Mouse (Mus musculus) intestine, postnatal 0 days (tissue): ENCODE results near the gene Vwce. TPM values are rescaled to one million over a fixed set of nuclear protein-coding genes. Genes with fewer than 3 reads are reported as not detected.

Experiments
- ATAC-seq: fragments of 200-750 bp; cut with Nextera tagmentation; 2 replicates; pipeline ENCODE4 v1.8.0; 2017; ENCODE audit warnings: mild to moderate bottlenecking, moderate TSS enrichment, moderate library complexity
- H3K27ac ChIP-seq: fragments of 300-500 bp; sonication (generic); 2 replicates; pipeline ENCODE4 v1.5.1; 2014; ENCODE audit warnings: mild to moderate bottlenecking, low read depth, low read length, moderate library complexity
- H3K27me3 ChIP-seq: fragments of 300-500 bp; sonication (generic); replicated peaks from 2 replicates; pipeline ENCODE4 v1.6.1; 2014; ENCODE audit warnings: low read length, mixed read lengths; ENCODE audit not compliant: control insufficient read depth, insufficient read depth
- H3K36me3 ChIP-seq: fragments of 300-500 bp; sonication (generic); 2 replicates; pipeline ENCODE4 v1.6.1; 2014; ENCODE audit warnings: mild to moderate bottlenecking, moderate library complexity; ENCODE audit not compliant: control insufficient read depth, insufficient read depth
- H3K4me1 ChIP-seq: fragments of 300-500 bp; sonication (generic); replicated peaks from 2 replicates; pipeline ENCODE4 v1.6.1; 2014; ENCODE audit warnings: antibody characterized with exemption, low read length, mixed read lengths; ENCODE audit not compliant: control insufficient read depth, insufficient read depth
- H3K4me2 ChIP-seq: fragments of 300-500 bp; sonication (generic); replicated peaks from 2 replicates; pipeline ENCODE4 v1.6.1; 2014; ENCODE audit warnings: low read depth, mild to moderate bottlenecking, moderate library complexity
- H3K4me3 ChIP-seq: fragments of 300-500 bp; sonication (generic); 2 replicates; pipeline ENCODE4 v1.5.1; 2014; ENCODE audit warnings: low read depth, low read length
- H3K9ac ChIP-seq: fragments of 300-500 bp; sonication (generic); 2 replicates; pipeline ENCODE4 v1.6.1; 2014; ENCODE audit warnings: mild to moderate bottlenecking, low read depth, low read length
- H3K9me3 ChIP-seq: fragments of 300-500 bp; sonication (generic); 2 replicates; pipeline ENCODE4 v1.6.1; 2016; ENCODE audit warnings: mixed run types; ENCODE audit not compliant: control insufficient read depth
- CTCF ChIP-seq: sonication (generic); IDR thresholded peaks from 2 replicates; pipeline ENCODE4 v1.5.1; 2016; ENCODE audit warnings: low read depth, mild to moderate bottlenecking, control low read depth, antibody characterized with exemption, moderate library complexity
- WGBS: fragments of 180-500 bp; shearing (Covaris S2); extraction: QIAGEN DNeasy Blood & Tissue Kit; methylation state at CpG from one replicate; pipeline ENCODE4 v1.1.7; 2014; 5-methylcytosine and 5-hydroxymethylcytosine counted together
- polyA plus RNA-seq: library from polyadenylated mRNA; unstranded; fragments of >200 nt; fragmentation: Nextera tagmentation; extraction: Ambion mirVana; gene quantifications from 2 replicates; pipeline ENCODE4 v1.2.1, GENCODE M21; 2015

Gene Vwce
- polyA plus RNA-seq, result 7.1 and 8.4 TPM in 2 replicates

- Histone ChIP-seq H3K36me3 (peaks cover 8% of the 10 kb centered on the region), H3K4me2 (peak within 1 kb of the TSS; percentile 95), H3K9me3 (no peaks in the 10 kb centered on the region), H3K27me3 (no peaks in the 10 kb centered on the region), H3K4me3 (peak within 1 kb of the TSS; percentile 48), H3K4me1 (no peaks in the 10 kb centered on the region; the same call in 1 of the 2 replicates), H3K27ac (peak within 1 kb of the TSS; percentile 58), H3K9ac (peak within 1 kb of the TSS; percentile 57)
- under 1% methylated on average over 32 of the region's 32 CpGs for WGBS
- peak; percentile 71 for TF ChIP-seq CTCF
- ATAC-seq, result peak; percentile 76
Measured at GRCm38 (mm10) chr19:10634106-10634871, at the start of gene Vwce. TSS of gene Vwce (plus strand) at chr19:10634213.

GRCm38 (mm10) chr19:10585112-10585511 lies 48.9 kb upstream of the Vwce start:
- no peak overlapping the region for H3K27ac ChIP-seq
- no peaks in the 10 kb centered on the region for H3K27me3 ChIP-seq
- H3K4me3 ChIP-seq, result no peak overlapping the region
- peak; percentile 15; the same call in 1 of the 2 replicates for TF ChIP-seq CTCF
- H3K9ac ChIP-seq, result no peak overlapping the region
- no peaks in the 10 kb centered on the region for H3K4me1 ChIP-seq
- H3K36me3 ChIP-seq, result peaks cover 20% of the 10 kb centered on the region
- H3K9me3 ChIP-seq, result no peaks in the 10 kb centered on the region
- 27% methylated on average over 8 of the region's 8 CpGs for WGBS
- peak overlapping the region; percentile 50 for H3K4me2 ChIP-seq
- ATAC-seq, result peak; percentile 85

GRCm38 (mm10) chr19:10587231-10587630 lies 46.8 kb upstream of the Vwce start:
- ATAC-seq, result no peak
- no peak for TF ChIP-seq CTCF
- WGBS, result 81% methylated on average over 8 of the region's 8 CpGs
- Histone ChIP-seq H3K9me3 (no peaks in the 10 kb centered on the region), H3K27me3 (no peaks in the 10 kb centered on the region), H3K36me3 (peaks cover 22% of the 10 kb centered on the region), H3K4me2 (no peak overlapping the region), H3K4me1 (no peaks in the 10 kb centered on the region), H3K4me3 (no peak overlapping the region), H3K9ac (no peak overlapping the region), H3K27ac (no peak overlapping the region)

- Histone ChIP-seq H3K4me1 (no peaks in the 10 kb centered on the region), H3K36me3 (peaks cover 38% of the 10 kb centered on the region), H3K27ac (0 out of 2 replicates have a peak overlapping the region, but pooled peaks have one; percentile 35), H3K9ac (0 out of 2 replicates have a peak overlapping the region, but pooled peaks have one; percentile 7), H3K27me3 (no peaks in the 10 kb centered on the region), H3K4me3 (no peak overlapping the region), H3K4me2 (no peak overlapping the region), H3K9me3 (no peaks in the 10 kb centered on the region)
- 61% methylated on average over 5 of the region's 5 CpGs for WGBS
- ATAC-seq, result no peak; the same call in 1 of the 2 replicates
- TF ChIP-seq CTCF, result no peak
Measured at GRCm38 (mm10) chr19:10589127-10589857, 44.7 kb upstream of the Vwce start.

GRCm38 (mm10) chr19:10590301-10590700 lies 43.7 kb upstream of the Vwce start:
- Histone ChIP-seq H3K27ac (no peak overlapping the region), H3K4me3 (no peak overlapping the region), H3K9me3 (no peaks in the 10 kb centered on the region), H3K4me2 (no peak overlapping the region), H3K36me3 (peaks cover 49% of the 10 kb centered on the region), H3K27me3 (no peaks in the 10 kb centered on the region), H3K9ac (no peak overlapping the region), H3K4me1 (no peaks in the 10 kb centered on the region)
- TF ChIP-seq CTCF, result no peak
- 63% methylated on average over 3 of the region's 3 CpGs for WGBS
- no peak for ATAC-seq

GRCm38 (mm10) chr19:10591659-10592377 lies 42.2 kb upstream of the Vwce start:
- no peak overlapping the region for H3K4me3 ChIP-seq
- ATAC-seq, result no peak
- no peaks in the 10 kb centered on the region for H3K27me3 ChIP-seq
- 85% methylated on average over 6 of the region's 6 CpGs for WGBS
- no peak overlapping the region for H3K9ac ChIP-seq
- no peak overlapping the region for H3K27ac ChIP-seq
- H3K4me1 ChIP-seq, result no peaks in the 10 kb centered on the region
- H3K36me3 ChIP-seq, result peaks cover 62% of the 10 kb centered on the region
- H3K4me2 ChIP-seq, result no peak overlapping the region
- TF ChIP-seq CTCF, result no peak
- no peaks in the 10 kb centered on the region for H3K9me3 ChIP-seq
